Mouse (Mus musculus) midbrain, embryonic 11.5 days (tissue): ENCODE measurements around the gene Sst. TPM values are rescaled to one million over a fixed set of nuclear protein-coding genes. Genes with fewer than 3 reads are reported as not detected.

Experiments used
- ATAC-seq: fragments of 200-750 bp; cut with Nextera tagmentation; 2 replicates; pipeline ENCODE4 v1.8.0; 2017; ENCODE audit warnings: moderate TSS enrichment, moderate library complexity; ENCODE audit not compliant: low FRiP score
- DNase-seq: peaks from one replicate; pipeline ENCODE4 v3.0.0; 2015; ENCODE audit warnings: low spot score; ENCODE audit errors: missing footprints
- H3K27ac ChIP-seq: fragments of 300-500 bp; sonication (generic); 2 replicates; pipeline ENCODE4 v1.5.1; 2014; ENCODE audit warnings: low read depth, low read length
- H3K27me3 ChIP-seq: fragments of 300-500 bp; sonication (generic); 2 replicates; pipeline ENCODE4 v1.6.1; 2014; ENCODE audit warnings: mild to moderate bottlenecking, low read length, moderate library complexity, mixed read lengths; ENCODE audit not compliant: control insufficient read depth, insufficient read depth
- H3K36me3 ChIP-seq: fragments of 300-500 bp; sonication (generic); 2 replicates; pipeline ENCODE4 v1.6.1; 2014; ENCODE audit warnings: mild to moderate bottlenecking, low read length, moderate library complexity, mixed read lengths; ENCODE audit not compliant: control insufficient read depth, insufficient read depth
- H3K4me1 ChIP-seq: fragments of 300-500 bp; sonication (generic); 2 replicates; pipeline ENCODE4 v1.6.1; 2014; ENCODE audit warnings: low read length; ENCODE audit not compliant: control insufficient read depth, insufficient read depth
- H3K4me2 ChIP-seq: fragments of 300-500 bp; sonication (generic); 2 replicates; pipeline ENCODE4 v1.6.1; 2014; ENCODE audit warnings: mild to moderate bottlenecking, moderate library complexity
- H3K4me3 ChIP-seq: fragments of 300-500 bp; sonication (generic); 2 replicates; pipeline ENCODE4 v1.5.1; 2014; ENCODE audit warnings: low read depth, low read length
- H3K9ac ChIP-seq: fragments of 300-500 bp; sonication (generic); 2 replicates; pipeline ENCODE4 v1.6.1; 2014; ENCODE audit warnings: low read length
- H3K9me3 ChIP-seq: fragments of 300-500 bp; sonication (generic); 2 replicates; pipeline ENCODE4 v1.6.1; 2016; ENCODE audit warnings: low read length; ENCODE audit not compliant: control insufficient read depth
- whole genome bisulfite sequencing: fragments of 180-500 bp; shearing (Covaris S2); extraction: QIAGEN DNeasy Blood & Tissue Kit; methylation state at CpG from one replicate; pipeline ENCODE4 v1.1.7; 2014; 5-methylcytosine and 5-hydroxymethylcytosine counted together
- polyA plus RNA-seq: library from polyadenylated mRNA; unstranded; fragments of >200 nt; fragmentation: Nextera tagmentation; extraction: Ambion mirVana; gene quantifications from 2 replicates; pipeline ENCODE4 v1.2.1, GENCODE M21; 2014

Sst gene
- polyA plus RNA-seq, 1 experiment from 2014 or later: 35.8 TPM

DNA sequence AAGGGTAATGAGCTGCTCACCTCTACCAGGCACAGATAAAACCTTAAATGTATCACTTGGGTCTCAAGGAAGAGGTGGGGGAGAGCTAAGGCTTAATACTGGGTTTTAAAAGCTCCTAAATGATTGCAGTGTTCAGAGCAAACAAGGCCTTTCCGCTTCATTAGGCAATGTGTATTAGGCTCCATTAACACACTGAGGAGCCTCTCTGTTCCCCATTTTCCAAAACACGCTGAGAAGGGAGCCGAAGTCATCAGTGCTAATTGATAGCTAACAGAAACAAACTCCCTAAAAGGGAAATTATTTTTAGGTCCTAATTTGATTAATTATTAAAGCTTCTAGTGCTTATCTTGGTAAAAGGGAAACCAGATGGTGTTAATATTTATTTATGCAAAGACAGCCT lies 48.1 kb downstream of the Sst start:
- H3K27me3 ChIP-seq: no peaks in the 10 kb centered on the region
- ATAC-seq: no peak
- no peaks in the 10 kb centered on the region for H3K4me1 ChIP-seq
- no peaks in the 10 kb centered on the region for H3K36me3 ChIP-seq
- H3K4me2 ChIP-seq: no peak overlapping the region
- H3K9ac ChIP-seq: no peak overlapping the region
- H3K9me3 ChIP-seq: no peaks in the 10 kb centered on the region
- 53% methylated on average over 3 of the region's 3 CpGs for WGBS
- no peak for DNase-seq
- H3K27ac ChIP-seq: no peak overlapping the region
- no peak overlapping the region for H3K4me3 ChIP-seq

Other genes starting within 250 kb of the Sst start
- gene Rtp2, start 41.4 kb upstream of the Sst start, polyA plus RNA-seq: not detected in 2 replicates
- gene Gm37419, start 97.5 kb upstream of the Sst start, polyA plus RNA-seq: not detected in 2 replicates
- 0.11 TPM in 1 of 2 replicates, not detected in the other for gene Bcl6, start 97.9 kb upstream of the Sst start, polyA plus RNA-seq